In genomic region chr8:120492193-120492880, GRCm38 (mm10) we compare ENCODE assay signal across 8 mouse cellular contexts.
DNase-seq lines count a peak whose midpoint lies in the region; ATAC-seq and TF ChIP-seq lines count a peak whose summit lies in the region.

No protein-coding gene starts in this region.

- peak; percentile 50 for DNase-seq in cerebellum, adult 11-12 months
- peak; percentile 52 for DNase-seq in lung, postnatal 10 days
- DNase-seq in natural killer cell, adult 2 months (ENCODE audit: low spot score in 2 of 2), result no peak
- DNase-seq in urinary bladder, adult 18-20 months (ENCODE audit: low spot score in 2 of 2), result no peak
- no peak for DNase-seq in layer of hippocampus, postnatal 36 days

- H3K27me3 ChIP-seq in intestine, embryonic 16.5 days (replicated peaks; ENCODE audit: control insufficient read depth, insufficient read depth, low read length), result 0 out of 2 replicates have a peak, but pooled peaks cover 3% of the 10 kb centered on the region

- peak overlapping the region; percentile 47 for H3K4me2 ChIP-seq in intestine, embryonic 16.5 days (ENCODE audit: low read depth, low read length)

- no peaks in the 10 kb centered on the region for H3K9me3 ChIP-seq in intestine, embryonic 16.5 days (ENCODE audit: control insufficient read depth, low read length)

- H3K4me3 ChIP-seq in bone marrow, adult 2 months (replicated peaks; ENCODE audit: control insufficient read depth, low read depth, low read length), result peak overlapping the region; percentile 44
- H3K4me3 ChIP-seq in intestine, embryonic 16.5 days (ENCODE audit: low read length), result peak overlapping the region; percentile 21; the same call in 1 of the 2 replicates

- peak overlapping the region; percentile 42; the same call in 1 of the 2 replicates for H3K9ac ChIP-seq in intestine, embryonic 16.5 days (ENCODE audit: low read depth, low read length)

- no peak for ATAC-seq in cerebellum, adult (ENCODE audit: insufficient number of reproducible peaks, low FRiP score, low TSS enrichment)
- ATAC-seq in intestine, embryonic 16.5 days, result no peak; the same call in 1 of the 2 replicates

- H3K27ac ChIP-seq in bone marrow, adult 2 months (ENCODE audit: control insufficient read depth, insufficient read depth, low read depth, low read length, poor library complexity), result no peak overlapping the region
- H3K27ac ChIP-seq in intestine, embryonic 16.5 days (ENCODE audit: low read length), result peak overlapping the region; percentile 86

- 63% methylated on average over 14 of the region's 14 CpGs for WGBS in bone marrow, adult 2 months
- WGBS in intestine, embryonic 16.5 days, result 21% methylated on average over 14 of the region's 14 CpGs

- H3K4me1 ChIP-seq in bone marrow, adult 2 months (ENCODE audit: control insufficient read depth, insufficient read depth, low read length), result peaks cover 1% of the 10 kb centered on the region; the same call in 1 of the 2 replicates
- H3K4me1 ChIP-seq in intestine, embryonic 16.5 days (ENCODE audit: control insufficient read depth, insufficient read depth, low read length), result peaks cover 70% of the 10 kb centered on the region

- H3K36me3 ChIP-seq in intestine, embryonic 16.5 days (ENCODE audit: control insufficient read depth, insufficient read depth, low read length), result no peaks in the 10 kb centered on the region

- no peak for TF ChIP-seq CTCF in bone marrow, adult 2 months (IDR thresholded peaks at IDR 0.05; ENCODE audit: control insufficient read depth, insufficient read depth, low read length)

- TF ChIP-seq POLR2A in bone marrow, adult 2 months (IDR thresholded peaks at IDR 0.05; ENCODE audit: borderline replicate concordance, control insufficient read depth, low read depth, low read length), result no peak

Comparison
In these comparisons a context has a peak if more than half of its experiments do, and no peak if none do; other contexts are left out.
1. DNase-seq: peak in cerebellum, adult 11-12 months (single experiment) and lung, postnatal 10 days (single experiment); none in natural killer cell, adult 2 months (0 of 2), urinary bladder, adult 18-20 months (0 of 2) and layer of hippocampus, postnatal 36 days (0 of 2).